Mouse (Mus musculus): ENCODE measurements around the gene Cipc.

- TF ChIP-seq CTCF (conservative IDR thresholded peaks at IDR 0.05; ENCODE audit: low read length) (no peak), NANOG (IDR thresholded peaks at IDR 0.05; ENCODE audit: borderline replicate concordance, low read length) (no peak), POU5F1 (IDR thresholded peaks at IDR 0.05; ENCODE audit: borderline replicate concordance, low read length) (no peak)
Measured at GRCm38 (mm10) chr12:86943421-86943820, 3.4 kb upstream of the Cipc start.
